Mouse (Mus musculus) lung, embryonic 14.5 days (tissue): Measurements from ENCODE around the gene Sox21. TPM values are rescaled to one million over a fixed set of nuclear protein-coding genes. Genes with fewer than 3 reads are reported as not detected.

Experiments
- ATAC-seq: fragments of 200-750 bp; cut with Nextera tagmentation; 2 replicates; pipeline ENCODE4 v1.8.0; 2017; ENCODE audit warnings: mild to moderate bottlenecking, moderate TSS enrichment, moderate library complexity; ENCODE audit not compliant: insufficient read depth
- DNase-seq: peaks from one replicate; pipeline ENCODE4 v3.0.0-alpha.2; 2015
- H3K27ac ChIP-seq: fragments of 300-500 bp; sonication (generic); 2 replicates; pipeline ENCODE4 v1.5.1; 2014; ENCODE audit warnings: low read depth, mild to moderate bottlenecking, moderate library complexity
- H3K27me3 ChIP-seq: fragments of 300-500 bp; sonication (generic); 2 replicates; pipeline ENCODE4 v1.6.1; 2014; ENCODE audit warnings: low read length, control low read depth; ENCODE audit not compliant: insufficient read depth
- H3K36me3 ChIP-seq: fragments of 300-500 bp; sonication (generic); 2 replicates; pipeline ENCODE4 v1.6.1; 2014; ENCODE audit warnings: control low read depth; ENCODE audit not compliant: insufficient read depth
- H3K4me1 ChIP-seq: fragments of 300-500 bp; sonication (generic); 2 replicates; pipeline ENCODE4 v1.6.1; 2014; ENCODE audit warnings: antibody characterized with exemption, control low read depth; ENCODE audit not compliant: insufficient read depth
- H3K4me2 ChIP-seq: fragments of 300-500 bp; sonication (generic); 2 replicates; pipeline ENCODE4 v1.6.1; 2014; ENCODE audit warnings: mild to moderate bottlenecking
- H3K4me3 ChIP-seq: fragments of 300-500 bp; sonication (generic); 2 replicates; pipeline ENCODE4 v1.5.1; 2014; ENCODE audit warnings: low read depth, low read length
- H3K9ac ChIP-seq: fragments of 300-500 bp; sonication (generic); 2 replicates; pipeline ENCODE4 v1.6.1; 2014
- H3K9me3 ChIP-seq: fragments of 300-500 bp; sonication (generic); 2 replicates; pipeline ENCODE4 v1.6.1; 2016; ENCODE audit warnings: low read depth, low read length, control low read depth
- CTCF ChIP-seq: IDR thresholded peaks from 2 replicates; pipeline ENCODE4 v1.5.1; 2016; ENCODE audit warnings: antibody characterized with exemption, low read depth
- WGBS: fragments of 180-500 bp; shearing (Covaris S2); extraction: QIAGEN DNeasy Blood & Tissue Kit; methylation state at CpG from one replicate; pipeline ENCODE4 v1.1.7; 2014; 5-methylcytosine and 5-hydroxymethylcytosine counted together
- polyA plus RNA-seq: library from polyadenylated mRNA; unstranded; fragments of >200 nt; fragmentation: Nextera tagmentation; extraction: Ambion mirVana; gene quantifications from 2 replicates; pipeline ENCODE4 v1.2.1, GENCODE M21; 2014

The Sox21 gene
- polyA plus RNA-seq, 1 experiment from 2014 or later, result 1.2 TPM

GRCm38 (mm10) chr14:118234541-118235210, 2.2 kb downstream of the Sox21 start:
- Histone ChIP-seq H3K27me3 (peaks cover 94% of the 10 kb centered on the region), H3K4me2 (peak overlapping the region; percentile 87), H3K36me3 (no peaks in the 10 kb centered on the region), H3K4me1 (no peaks in the 10 kb centered on the region), H3K9me3 (no peaks in the 10 kb centered on the region), H3K27ac (no peak overlapping the region), H3K4me3 (peak overlapping the region; percentile 51), H3K9ac (peak overlapping the region; percentile 26; the same call in 1 of the 2 replicates)
- DNase-seq (peak; percentile 25), ATAC-seq (no peak)
- TF ChIP-seq CTCF, result no peak
- under 1% methylated on average over 82 of the region's 84 CpGs for WGBS

DNA sequence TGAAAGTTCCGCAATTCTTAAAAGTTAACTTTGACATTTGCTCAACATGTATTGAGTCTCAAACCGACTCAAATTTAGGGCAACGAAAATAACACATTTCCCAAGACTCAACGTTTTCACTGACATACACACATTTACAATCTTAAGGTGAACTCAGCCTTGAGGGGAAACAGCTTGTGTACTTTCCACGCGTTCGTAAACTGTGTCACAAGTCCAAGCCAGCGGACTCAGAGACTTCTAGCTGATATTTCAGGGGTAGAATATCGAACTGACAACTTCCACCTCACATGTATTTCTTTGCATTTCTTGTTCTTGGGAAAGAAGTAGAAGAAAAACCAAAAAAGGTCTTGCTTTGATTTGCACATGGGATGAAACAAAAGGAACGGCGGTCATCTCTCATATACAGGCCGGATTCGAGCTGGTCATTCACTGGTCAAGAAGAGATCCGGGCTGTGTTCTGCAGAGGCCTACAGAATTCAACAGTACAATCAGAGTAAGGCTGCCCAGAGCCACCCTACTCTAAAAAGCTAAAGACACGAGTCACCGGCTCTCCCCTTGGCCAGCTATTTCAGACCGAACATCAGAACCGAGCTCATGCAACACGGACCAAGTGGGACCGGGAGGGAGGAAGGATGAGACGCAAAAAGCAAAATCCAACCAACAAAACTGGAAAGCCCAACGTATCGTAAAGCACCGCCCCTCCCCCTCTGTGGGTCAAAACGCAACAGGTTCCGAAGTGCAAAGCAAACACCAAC, 2.9 kb downstream of the Sox21 start:
- no peak overlapping the region for H3K27ac ChIP-seq
- ATAC-seq (no peak), DNase-seq (peak; percentile 45)
- H3K27me3 ChIP-seq, result peaks cover 94% of the 10 kb centered on the region
- TF ChIP-seq CTCF, result no peak
- H3K9me3 ChIP-seq, result no peaks in the 10 kb centered on the region
- peak overlapping the region; percentile 51 for H3K4me3 ChIP-seq
- no peaks in the 10 kb centered on the region for H3K4me1 ChIP-seq
- peak overlapping the region; percentile 87; the same call in 1 of the 2 replicates for H3K4me2 ChIP-seq
- no peaks in the 10 kb centered on the region for H3K36me3 ChIP-seq
- 4% methylated on average over 26 of the region's 26 CpGs for WGBS
- H3K9ac ChIP-seq, result no peak overlapping the region

GRCm38 (mm10) chr14:118232381-118232970, 4.4 kb downstream of the Sox21 start:
- Histone ChIP-seq H3K27ac (no peak overlapping the region), H3K4me1 (no peaks in the 10 kb centered on the region), H3K27me3 (peaks cover 97% of the 10 kb centered on the region), H3K4me3 (no peak overlapping the region), H3K36me3 (no peaks in the 10 kb centered on the region), H3K9me3 (no peaks in the 10 kb centered on the region), H3K4me2 (no peak overlapping the region), H3K9ac (no peak overlapping the region)
- WGBS, result 4% methylated on average over 8 of the region's 8 CpGs
- DNase-seq (peak; percentile 39), ATAC-seq (no peak)
- TF ChIP-seq CTCF, result no peak

GRCm38 (mm10) chr14:118226471-118227155, 10.2 kb downstream of the Sox21 start:
- ATAC-seq (no peak), DNase-seq (no peak)
- 2% methylated on average over 21 of the region's 21 CpGs for WGBS
- Histone ChIP-seq H3K9ac (no peak overlapping the region), H3K9me3 (no peaks in the 10 kb centered on the region), H3K27ac (no peak overlapping the region), H3K4me2 (peak overlapping the region; percentile 19; the same call in 1 of the 2 replicates), H3K4me1 (no peaks in the 10 kb centered on the region), H3K36me3 (no peaks in the 10 kb centered on the region), H3K4me3 (no peak overlapping the region), H3K27me3 (peaks cover 89% of the 10 kb centered on the region)
- no peak for TF ChIP-seq CTCF

DNA sequence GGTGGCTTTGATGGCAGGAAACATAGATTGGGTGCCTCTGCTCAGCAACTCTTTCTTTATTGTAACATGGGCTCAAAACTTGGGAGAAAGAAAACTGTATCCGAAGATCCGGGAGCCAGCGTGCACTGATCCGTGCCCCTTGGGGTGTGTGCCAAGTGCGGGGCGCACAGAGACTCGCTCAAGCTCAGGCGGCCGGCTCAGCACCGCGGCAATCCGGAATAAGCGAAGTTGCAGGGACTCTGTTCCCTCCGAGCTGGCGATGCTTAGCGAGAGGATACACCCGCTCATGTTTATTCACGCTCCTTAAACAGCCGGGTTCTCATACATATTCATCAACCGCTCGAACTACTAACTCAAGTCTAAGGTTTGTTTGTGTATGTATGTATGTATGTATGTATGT, 10.9 kb downstream of the Sox21 start:
- no peaks in the 10 kb centered on the region for H3K4me1 ChIP-seq
- H3K4me3 ChIP-seq, result peak overlapping the region; percentile 10
- H3K36me3 ChIP-seq, result no peaks in the 10 kb centered on the region
- no peak for TF ChIP-seq CTCF
- H3K27me3 ChIP-seq, result peaks cover 82% of the 10 kb centered on the region
- H3K4me2 ChIP-seq, result peak overlapping the region; percentile 19; the same call in 1 of the 2 replicates
- H3K9ac ChIP-seq, result no peak overlapping the region
- DNase-seq (peak; percentile 34), ATAC-seq (peak; percentile 45; the same call in 1 of the 2 replicates)
- no peak overlapping the region for H3K27ac ChIP-seq
- H3K9me3 ChIP-seq, result no peaks in the 10 kb centered on the region
- WGBS, result under 1% methylated on average over 21 of the region's 21 CpGs

GRCm38 (mm10) chr14:118225061-118225743, 11.6 kb downstream of the Sox21 start:
- Histone ChIP-seq H3K36me3 (no peaks in the 10 kb centered on the region), H3K4me3 (peak overlapping the region; percentile 10; the same call in 1 of the 2 replicates), H3K4me1 (no peaks in the 10 kb centered on the region), H3K4me2 (0 out of 2 replicates have a peak overlapping the region, but pooled peaks have one; percentile 19), H3K9ac (no peak overlapping the region), H3K9me3 (no peaks in the 10 kb centered on the region), H3K27me3 (peaks cover 75% of the 10 kb centered on the region), H3K27ac (no peak overlapping the region)
- ATAC-seq (no peak), DNase-seq (no peak)
- no peak for TF ChIP-seq CTCF
- 15% methylated on average over 16 of the region's 16 CpGs for WGBS
